Mouse (Mus musculus) telencephalon, adult 2 months (tissue): ENCODE results near the gene Hspb11.

Experiments used
- DNase-seq: peaks from one replicate; pipeline ENCODE4 v3.0.0-alpha.2; 2011; ENCODE audit warnings: low read depth, low spot score

The Hspb11 gene

DNA sequence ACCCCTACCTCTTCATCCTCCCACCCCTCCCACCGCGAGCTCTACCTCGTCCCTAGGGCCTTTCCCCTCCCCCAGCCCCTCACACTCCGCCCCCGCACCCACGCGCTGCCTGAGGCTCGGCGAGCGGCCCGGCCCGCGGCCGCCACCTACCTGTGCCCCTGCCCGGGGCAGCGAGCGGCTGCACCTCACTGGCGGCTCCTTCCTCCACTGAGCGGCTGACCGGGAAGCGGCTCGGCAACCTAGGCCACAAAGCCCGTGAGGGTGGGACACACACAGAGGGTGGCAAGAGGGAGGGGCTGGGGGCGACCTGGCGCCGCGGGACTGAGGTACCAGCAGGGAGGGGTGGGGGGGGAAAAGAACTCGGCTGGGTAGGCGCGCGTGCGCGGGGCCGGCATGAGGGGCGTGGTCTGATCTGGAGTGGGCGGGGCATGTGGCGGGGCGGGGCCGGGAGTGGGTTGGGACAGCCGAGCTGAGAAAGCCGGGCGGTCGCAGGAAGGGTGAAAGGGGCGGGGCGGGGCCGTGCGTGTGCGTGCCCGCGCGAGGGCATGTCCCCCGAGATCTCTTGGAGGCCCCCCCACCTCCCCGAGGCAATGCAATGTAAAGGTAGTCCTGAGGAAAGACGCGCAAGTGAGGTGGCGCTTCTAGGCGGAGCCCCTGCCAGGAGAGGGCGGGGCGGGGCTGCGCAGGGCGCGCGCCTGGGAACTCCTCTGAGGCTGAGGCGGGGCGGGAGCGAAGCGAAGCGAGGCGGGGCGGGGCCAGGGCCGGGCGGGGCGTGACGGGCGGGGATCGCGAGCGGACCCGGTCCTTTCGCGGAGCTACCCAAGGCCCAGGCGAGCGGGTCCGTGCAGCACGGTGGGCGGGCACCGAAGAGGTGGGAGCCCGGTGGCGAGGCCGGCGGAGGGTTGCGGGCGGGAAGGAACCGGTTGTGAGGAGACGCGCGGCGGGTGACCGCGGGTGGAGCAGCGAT, at the start of gene Hspb11, which contains the start of gene Lrrc42:
Hspb11 (plus strand) TSS at position 469 of the 967 bp plus-strand sequence.
Lrrc42 (minus strand) TSS at position 408 of the 967 bp plus-strand sequence.
- DNase-seq, result peak; percentile 93

DNA sequence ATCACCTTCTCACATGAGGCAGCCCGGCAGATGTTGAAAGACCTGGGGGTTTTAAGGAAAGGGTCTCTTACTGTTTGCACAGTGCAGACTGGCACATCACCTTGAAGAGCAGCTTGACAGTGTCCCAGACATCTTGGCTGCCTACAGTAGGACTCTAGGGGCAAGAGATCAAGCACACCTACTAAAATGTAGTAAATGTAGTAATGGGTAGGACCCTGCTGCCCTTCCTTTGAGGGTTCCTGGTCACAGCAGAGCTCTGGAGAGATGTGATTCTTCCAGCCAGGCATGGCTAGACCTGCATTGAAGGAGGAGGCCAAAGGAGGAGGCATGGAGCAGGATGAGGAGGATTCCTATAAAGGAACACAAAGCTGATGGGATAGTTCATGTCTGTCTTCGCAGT, 46.4 kb upstream of the Hspb11 start:
- no peak for DNase-seq

DNA sequence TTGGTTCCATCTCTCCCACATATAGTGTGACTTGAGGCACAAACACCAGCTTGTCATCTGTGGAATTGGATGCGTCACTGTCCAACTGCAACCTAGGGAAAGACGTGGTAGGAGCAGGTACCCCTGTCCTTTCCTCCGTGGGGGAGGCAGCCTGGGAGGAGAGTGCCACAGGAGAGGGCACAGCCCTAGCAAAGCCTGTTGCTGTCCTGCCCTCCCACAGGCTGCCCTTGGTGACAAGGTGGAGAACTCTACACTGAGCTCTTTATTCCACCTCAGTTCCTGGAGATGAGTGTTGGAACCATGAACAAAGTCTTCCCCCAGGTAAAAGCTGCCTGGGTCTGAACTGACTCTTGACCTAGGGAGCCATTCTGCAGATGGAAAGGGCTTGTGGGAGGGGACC, 44.5 kb upstream of the Hspb11 start, which contains the start of gene Ldlrad1:
Ldlrad1 (plus strand) TSS at position 301 of the 400 bp plus-strand sequence.
- DNase-seq, result no peak

DNA sequence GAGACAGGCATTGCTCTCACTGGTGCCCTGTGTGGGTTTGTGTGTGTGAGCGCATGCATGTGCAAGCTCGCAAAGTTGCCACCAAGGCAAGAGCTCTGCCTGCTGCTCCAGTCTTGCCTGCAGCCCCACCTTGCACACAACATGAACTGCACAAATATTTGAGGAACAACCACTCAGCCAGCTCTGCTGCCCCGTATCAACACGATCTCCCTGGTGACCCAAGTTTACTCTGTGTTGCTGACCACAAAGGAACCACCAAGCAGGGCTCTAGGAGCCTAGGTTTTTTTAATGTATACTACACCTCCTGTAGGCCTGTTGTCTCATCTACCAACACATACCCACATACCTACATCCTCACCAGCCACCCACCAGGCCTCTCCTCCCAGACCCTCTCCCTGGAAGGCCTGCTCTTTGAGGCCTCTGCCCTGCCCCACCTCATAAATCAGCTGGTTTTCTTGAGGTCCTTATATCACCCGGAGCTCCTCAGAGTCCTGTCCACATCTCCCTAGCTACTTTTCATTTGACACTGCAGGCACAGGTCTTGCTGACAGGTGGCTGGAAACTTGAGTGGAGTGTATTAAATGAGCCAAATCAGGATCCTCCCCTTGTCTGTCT, 42.8 kb upstream of the Hspb11 start:
- no peak for DNase-seq

DNA sequence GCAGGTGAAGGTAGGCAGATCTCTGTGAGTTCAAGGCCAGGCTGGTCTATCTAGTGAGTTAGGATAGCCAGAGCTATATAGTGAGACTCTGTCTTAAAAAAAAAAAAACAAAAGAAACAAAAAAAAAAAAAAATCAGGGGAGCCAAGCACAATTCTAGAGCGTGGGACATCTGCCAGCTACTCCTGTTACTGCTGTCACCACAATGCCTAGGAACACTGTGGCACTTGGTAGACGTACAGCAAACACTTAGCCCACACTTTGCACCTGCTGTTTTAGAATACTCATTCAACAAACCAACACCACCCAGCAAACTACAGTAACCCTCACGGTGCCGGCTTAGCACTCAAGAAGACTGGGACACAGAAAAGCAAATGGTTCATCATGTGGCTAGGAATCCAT, 41.9 kb upstream of the Hspb11 start:
- peak; percentile 47 for DNase-seq

DNA sequence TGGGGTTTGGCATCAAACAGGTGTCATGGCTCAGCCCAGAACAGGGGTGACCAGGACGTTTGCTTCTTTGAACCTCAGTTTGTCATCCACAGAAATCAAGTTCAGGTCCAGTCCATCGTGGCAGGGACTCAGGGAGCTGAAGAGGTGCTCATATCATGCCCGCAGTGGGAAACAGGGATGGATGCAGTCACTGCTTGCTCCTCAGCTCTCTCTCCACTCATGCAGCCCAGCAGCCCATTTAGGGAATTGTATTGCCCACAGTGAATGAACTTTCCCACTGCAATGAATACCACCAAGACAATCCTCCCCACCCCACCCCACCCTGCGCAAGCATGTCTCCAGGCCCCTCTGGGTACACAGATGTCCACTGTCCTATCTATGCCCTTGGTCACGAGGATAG, 41.5 kb upstream of the Hspb11 start:
- no peak for DNase-seq

DNA sequence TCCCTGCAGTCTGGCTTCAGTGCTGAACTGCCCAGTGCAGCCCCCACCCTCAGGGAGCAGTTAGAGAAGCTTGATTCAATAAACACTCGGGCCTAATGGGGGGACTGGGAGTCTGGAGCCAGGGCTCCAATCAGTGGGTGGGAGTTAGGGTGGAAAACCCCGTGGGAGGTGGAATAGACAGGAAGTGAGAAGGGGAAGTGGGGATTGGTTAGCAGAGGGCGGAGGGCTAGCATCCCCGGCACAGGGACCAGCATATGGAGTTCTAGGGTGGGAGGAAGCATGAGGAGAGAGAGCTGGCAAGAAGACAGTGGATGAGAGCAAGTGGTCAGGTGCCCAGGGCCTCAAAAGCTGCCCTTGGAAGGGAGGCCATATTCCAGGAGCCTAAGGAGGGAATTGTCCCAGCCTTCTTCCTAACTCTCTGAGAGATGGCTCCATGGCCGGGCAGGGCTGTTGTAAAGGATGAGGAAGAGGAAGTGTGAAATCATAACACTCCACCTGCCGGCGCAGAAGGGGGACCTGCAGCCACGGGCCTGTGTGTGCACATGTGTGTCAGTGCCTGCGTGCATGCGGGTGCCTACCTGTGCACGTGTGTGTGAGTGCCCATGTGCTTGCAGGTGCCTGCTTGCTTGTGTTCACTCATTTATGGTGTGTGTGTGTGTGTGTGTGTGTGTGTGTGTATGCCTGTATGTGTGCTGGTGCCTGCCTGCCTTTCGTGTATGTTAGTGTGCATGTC, 39.9 kb upstream of the Hspb11 start:
- no peak for DNase-seq

DNA sequence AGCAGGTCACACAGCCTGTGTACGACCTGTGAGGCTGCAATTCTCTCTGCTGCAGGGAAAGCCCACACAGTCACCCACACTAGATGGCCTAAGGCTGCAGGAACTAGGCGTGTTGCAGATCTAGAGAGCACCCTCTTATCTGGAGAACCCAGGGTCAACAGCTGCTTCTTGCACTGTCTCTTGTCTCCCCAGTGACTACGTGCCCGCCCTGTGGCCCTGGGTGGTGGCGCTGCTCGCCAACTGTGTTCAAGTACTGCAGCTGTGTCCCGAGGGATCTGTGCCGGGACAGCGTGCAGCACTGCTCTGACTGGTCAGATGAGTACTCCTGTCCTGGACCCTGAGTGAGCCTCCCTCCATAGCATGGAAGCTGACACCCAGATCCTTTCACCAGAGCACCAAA, 35.8 kb upstream of the Hspb11 start:
- DNase-seq, result no peak

DNA sequence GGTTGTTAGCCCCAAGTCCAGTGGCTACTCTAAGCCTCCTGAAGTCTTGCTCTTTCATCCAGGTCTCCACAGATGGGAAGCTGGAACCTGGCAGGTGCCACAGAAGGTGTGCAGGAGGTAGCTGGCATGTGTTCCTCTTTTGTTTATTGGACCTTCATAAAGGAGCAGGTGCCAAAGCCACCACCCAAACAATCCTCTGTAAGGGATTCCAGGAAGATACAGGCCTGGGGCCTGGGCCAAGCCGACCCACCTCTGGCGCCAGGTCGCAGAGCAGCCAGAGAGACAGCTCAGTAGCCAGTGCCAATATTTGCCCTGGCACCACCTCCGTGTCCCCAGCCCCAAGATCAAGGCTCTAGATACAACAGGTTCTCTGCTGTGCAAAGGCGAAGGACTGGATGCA, 31.9 kb upstream of the Hspb11 start:
- no peak for DNase-seq

DNA sequence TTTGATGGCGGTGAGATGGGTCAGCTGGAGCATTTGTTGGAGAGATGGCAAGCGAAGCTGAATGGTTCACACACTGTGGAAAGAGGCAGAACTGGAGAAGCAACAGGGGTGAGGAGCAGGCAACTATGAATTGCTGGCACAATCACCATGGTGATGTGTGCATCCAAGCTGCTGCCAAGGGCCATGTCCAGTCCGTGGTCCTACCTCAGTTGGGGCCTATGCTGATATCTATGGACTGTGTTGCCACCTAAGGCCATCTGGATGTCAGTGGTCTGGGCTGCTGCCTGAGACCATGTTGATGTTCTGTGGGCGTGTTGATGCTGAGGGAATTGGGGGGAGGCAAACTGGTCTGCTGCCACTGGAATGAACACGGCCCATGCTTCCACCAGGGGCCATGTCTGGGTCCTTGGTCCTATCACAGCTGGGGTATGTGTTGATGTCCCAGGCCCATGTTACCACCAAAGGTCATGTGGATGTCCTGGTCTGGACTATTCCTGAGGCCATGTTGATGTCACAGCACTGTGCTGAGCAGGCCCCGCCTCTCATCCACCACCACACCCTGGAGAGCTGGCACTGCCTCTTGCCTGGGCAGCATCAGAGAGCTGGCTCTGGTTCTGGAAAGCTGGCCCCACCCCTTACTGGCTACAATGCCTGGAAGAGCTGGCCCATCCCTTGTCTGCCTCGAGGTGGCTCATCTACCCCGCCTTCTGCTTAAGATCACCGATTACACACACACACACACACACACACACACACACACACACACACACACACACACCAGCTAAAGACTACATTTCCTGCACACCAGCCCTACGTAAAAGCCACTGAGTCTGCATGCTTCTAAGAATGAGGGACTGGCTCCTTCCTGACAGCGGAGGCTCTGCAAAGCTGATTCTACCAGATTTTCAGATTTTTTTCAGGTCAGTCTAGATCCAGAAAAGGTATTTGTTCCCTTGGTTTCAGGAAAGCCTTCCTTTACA, 29.9 kb upstream of the Hspb11 start:
- DNase-seq, result no peak

DNA sequence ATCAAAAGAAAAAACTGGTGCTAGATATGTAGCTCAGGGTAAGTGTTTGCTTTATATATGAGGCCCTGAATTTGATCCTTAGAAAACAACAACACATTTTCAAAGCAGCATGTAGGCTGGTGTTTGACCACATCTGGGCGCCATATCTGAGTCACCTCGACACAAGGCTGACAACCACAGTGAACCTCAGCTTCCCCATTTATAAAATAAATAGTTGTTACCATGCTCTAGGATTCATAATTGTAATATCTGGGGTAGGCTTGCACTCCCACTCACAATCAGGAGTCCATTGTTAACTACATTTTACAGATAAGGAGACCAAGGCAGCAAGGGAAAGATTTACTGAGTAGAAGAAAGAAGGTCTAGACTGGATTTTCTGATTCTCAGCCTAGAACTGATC, 27.1 kb upstream of the Hspb11 start:
- DNase-seq, result no peak

DNA sequence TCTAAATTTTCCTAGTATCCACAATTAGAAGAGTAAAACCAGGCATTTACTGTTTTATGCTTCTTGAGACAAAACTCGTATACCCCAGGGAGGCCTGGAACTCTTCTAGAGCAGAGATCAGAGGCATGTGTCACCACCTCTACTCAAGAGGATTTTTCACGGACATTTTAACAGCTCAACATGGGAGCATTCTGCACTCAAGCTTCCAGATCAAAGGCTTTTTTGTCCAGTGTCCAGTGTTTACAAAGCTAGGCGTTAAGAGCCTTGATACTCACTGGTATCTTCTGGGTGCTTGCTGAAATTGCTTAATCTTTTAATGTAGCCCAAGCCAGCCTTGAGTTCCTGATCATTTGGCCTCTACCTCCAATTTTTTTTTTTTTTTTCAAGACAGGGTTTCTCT, 21.2 kb upstream of the Hspb11 start:
- DNase-seq, result no peak

DNA sequence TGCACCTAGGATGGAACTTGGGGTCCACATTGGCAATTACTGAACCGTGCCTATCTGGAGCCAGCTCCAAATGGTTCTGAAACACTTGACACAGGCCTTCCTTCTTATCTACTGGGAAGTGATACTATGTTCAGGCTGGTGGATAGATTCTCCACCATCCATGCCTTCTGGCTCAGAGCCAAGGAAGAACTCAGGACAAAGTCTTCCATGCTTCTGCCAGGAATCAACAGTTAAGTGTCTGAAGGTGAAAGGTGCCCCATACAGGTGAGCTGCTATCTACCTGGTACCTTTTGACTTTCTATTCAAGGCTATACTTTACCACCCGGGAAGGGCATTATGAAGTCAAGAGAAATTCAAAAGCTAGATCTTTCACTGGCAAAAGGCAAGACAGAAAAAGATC, 15.1 kb upstream of the Hspb11 start:
- no peak for DNase-seq

DNA sequence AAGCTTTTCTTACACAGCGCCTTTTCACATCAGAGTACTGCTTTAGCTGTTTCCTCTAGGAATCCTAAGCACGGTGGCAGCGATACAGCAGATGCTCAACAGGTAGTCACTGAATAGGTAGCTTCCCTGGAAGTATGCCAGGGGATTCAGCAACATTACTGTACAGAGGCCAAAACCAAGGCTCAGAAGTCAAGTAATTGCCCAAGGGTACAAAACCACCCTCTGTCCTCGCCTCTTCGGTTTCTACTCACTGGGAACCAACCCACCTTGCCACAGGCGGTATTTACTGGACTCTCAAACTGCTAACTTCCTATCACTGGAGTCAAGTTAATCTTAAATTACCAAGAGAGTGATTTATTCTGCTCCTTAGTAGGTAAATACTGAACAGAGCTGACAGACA, 13.2 kb upstream of the Hspb11 start:
- no peak for DNase-seq

DNA sequence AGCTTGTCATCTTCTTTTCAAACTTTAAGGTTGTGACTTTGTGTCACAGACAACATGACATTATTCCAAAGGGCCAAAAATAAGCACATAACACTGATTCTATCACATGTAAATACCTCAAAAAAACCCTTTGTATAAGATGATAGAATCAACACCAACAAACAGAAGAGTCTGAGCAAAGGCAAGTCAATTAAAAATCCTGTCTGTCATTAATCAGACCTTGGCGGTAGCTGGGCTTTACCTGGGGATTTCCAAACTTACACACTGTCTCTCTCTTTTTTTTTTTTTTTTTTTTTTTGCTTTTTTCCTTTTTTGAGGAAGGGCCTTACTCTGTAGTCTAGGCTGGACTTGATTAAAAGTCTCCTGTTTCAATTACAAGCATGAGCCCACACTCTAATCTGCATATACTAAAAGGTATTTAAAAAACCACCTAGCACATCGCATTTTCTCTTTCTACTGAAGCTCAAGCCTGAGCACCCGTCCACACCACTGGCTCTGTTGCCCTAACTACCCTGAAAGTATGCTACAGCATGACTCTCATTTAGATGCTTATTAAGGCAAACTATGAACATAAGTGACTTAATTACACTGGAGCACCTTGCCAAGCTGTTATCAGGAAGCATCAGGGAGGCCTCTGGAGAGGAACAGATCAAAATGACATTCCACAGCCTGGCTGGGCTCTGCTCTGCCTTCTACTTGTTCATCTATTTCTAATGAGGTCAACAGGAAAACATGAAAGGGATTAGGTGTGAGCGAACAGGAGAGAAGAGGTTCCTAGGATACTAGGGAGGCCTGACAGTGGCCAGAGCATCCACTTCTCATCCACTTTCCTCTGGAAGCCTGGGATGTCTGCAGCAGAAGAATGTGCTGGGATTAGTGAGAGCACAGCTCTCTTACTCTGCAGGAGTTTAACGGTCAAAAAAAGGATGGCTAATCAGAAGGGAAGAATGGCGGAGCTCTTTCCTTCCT, 9.7 kb upstream of the Hspb11 start:
- DNase-seq, result no peak

DNA sequence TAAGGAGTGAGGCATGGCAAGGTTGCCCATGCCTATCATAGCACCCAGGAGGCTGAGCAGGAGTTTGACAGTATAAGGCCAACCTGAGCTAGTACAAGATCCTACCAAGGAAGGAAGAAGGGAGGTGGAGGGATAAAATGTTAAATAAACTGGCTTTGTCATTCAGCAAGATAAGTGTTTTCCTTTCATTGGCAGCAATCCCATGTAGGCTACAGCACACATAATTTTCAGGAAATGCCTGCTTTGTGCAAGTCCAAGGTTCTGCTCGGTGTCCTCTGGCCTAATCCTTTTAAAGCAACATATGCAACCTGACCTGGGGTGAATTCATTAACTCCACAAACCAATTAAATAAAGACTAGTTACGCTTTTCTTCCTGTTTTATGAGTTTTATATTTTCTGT, 8.0 kb upstream of the Hspb11 start:
- DNase-seq, result no peak

DNA sequence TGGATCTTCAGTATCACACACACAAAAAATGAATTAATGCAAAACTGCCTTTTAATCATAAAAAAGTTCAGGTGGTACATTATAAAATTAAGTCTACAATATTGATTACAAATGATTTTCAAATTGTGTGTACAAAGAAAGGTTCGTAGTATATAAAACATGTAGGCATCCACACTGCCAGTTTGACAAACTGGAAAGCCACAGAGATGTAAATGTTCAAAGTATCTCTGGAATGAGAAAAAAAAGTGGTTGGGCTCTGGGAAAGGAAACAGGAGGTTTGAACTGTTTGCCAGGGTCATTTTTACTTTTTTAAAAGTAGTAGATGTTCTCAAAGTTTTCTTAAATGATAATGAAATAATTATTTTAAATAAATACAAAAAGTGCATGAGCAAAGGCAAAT, 7.4 kb upstream of the Hspb11 start:
- DNase-seq, result no peak

DNA sequence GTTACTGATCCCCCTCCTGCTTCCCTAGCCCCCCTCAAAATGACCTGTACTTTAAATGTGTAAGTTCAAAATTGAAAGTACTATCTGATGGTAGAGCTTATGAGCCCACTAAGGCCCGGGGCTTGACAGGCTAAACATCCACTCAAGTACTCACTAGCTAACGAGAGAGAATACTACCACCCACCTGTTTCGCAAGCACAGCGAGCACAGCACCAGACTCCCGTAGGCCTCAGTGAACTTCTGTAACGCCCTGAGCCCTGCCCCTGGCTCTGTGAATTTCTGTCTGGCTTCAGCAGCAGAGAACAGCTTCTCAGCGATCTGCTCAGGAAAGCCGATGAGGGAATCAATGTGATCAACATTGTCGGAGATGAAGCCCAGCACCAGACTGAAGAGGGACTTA, 6.3 kb upstream of the Hspb11 start:
- no peak for DNase-seq

DNA sequence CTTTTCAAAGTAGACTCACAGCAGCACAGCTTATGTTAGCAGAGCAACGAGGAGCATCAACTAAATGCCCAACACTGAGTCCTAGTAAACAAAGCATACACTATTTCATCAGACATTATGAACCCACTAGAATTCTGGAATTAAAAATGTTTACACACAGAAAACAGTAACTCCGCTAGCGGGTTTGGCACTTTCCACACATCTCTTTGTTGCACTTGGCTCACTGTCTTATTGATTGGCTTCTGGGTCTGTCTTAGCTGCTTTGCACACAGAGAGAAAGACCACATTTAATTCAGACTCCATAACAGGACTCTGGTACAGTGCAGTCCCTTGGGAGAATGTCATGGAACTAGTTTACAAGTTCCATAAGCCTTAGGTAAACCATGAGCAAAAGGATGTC, 5.3 kb upstream of the Hspb11 start:
- no peak for DNase-seq

DNA sequence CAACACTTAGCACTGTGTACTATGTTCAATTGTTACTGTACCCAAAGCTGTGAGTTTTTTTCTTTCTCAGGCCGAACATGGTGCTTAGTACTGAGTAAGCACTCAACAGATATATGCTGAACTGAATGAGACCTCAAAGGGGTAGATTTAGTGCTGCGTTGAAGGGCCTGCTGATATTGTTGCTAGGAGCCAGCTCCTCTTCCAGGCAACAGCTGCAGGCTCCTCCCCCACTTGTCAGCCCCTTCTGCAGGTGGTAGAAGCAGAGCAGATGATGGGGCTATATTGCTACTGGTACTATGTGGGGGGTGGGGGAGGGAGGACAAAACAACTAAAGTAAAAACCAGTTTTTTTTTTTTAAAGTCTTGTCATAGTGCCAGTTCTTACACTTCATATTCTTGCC, 3.9 kb upstream of the Hspb11 start:
- DNase-seq, result no peak
